Mouse (Mus musculus) urinary bladder, postnatal 36 days (tissue): ENCODE measurements around the gene Ehmt1.
A peak's percentile ranks its signal among the peaks of the same experiment; 100 is the strongest.

Experiments
- DNase-seq, 2 experiments: peaks; one replicate each; pipeline ENCODE4 v3.0.0; 2022; ENCODE audit warnings: low spot score in 2 of 2, mixed read lengths in 1 of 2

The Ehmt1 gene

DNA sequence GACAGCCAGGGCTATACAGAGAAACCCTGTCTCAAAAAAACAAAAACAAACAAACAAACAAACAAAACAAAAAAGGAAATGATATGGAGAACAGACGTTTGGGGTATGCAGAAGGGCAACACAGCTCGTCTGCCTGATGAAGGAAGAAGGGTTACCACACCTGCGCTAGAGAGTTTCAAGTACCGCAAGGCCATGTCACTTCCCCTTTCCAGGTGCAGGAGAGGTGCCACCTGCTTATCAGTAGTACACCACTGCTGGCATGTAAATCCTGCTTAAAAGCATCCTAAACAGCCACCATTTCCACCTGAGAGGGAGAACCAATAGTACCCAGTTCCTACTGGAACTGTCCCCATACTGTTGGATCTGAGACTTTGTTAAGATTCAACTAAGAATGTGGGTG, 113.8 kb downstream of the Ehmt1 start:
- DNase-seq = no peak

DNA sequence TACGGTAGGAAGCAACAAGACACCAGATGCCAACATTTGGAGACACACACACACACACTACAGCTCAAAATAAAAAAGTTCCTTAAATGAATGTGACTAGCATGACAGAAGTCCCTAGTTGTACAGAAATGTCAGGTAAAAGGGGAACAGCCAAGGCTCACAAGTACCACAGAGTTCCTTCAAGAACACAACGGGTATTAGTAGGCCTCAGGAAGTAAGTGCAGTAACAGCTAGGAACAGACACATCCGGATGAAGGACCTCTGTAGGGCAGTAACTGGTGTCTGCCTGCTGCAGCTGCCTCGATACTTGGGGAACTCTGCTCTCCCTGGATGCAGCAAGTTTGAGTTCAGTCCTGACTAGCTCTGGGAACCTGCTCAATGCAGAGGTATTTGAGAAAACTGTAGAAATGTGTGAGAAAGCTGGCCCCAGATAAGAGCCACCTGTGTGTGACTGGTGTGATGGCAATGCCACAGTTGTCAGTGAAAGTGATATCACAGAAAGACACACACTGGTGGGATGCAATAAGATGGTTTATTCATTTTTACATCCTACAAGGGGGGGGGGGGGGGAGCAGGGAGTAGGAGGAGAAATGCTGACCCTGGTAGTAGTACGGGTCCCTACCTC, 122.5 kb downstream of the Ehmt1 start:
- DNase-seq = no peak

DNA sequence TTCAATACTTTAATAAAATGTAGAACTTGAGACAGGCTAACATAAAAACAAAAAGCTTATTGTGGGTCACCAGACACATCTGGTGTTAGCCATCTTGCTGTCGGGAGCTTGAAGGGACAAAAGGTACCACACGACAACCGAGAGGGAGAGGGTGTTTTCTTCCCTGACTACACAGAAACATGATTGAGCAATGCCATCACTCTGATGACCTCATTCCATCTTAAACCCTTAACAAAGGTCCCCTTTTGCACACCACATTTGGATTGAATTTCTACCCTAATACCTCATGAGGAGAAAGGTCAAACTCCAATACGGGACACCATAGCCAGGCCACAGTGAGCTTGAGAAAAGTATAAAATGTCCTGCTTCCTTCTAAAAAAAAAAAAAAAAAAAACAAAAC, 132.2 kb downstream of the Ehmt1 start:
- no peak for DNase-seq

DNA sequence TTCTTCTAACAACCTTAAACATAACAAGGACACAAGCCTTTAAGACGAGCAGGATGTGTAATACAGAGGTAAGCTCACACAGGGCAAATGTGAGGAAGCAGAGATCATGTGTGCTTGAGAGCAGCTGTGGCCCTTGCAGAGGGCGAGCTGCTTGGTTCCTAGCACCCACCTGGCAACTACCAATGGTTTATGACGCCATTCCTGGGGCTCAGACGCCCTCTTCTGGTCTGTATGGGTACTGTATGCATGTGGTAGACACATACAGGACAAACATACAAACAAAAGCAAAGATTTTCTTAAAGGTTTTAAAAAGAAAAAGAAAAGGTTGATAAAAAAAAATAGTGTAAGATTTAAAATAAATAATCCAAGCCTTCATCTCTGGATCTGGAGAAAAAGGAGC, 138.2 kb downstream of the Ehmt1 start:
- DNase-seq = no peak

DNA sequence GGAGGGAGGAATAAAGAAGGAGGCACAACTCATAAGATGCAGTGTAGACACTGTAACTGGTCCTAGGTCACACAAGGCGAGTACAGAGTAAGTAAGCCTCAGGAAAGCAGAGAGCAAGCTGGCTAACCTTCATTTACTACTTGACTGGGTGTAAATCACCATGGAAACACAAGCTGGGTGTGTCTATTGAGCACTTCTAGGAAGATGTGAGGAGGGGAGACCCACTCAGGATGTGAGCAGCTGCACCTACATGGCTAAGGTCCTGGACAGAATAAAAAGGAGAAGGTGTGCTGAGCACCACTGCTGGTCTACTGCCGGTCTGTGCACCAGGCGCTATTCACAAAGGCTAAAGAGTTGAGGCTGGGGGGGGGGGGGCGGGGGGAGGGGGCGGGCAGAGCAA, 142.6 kb downstream of the Ehmt1 start:
- no peak for DNase-seq

DNA sequence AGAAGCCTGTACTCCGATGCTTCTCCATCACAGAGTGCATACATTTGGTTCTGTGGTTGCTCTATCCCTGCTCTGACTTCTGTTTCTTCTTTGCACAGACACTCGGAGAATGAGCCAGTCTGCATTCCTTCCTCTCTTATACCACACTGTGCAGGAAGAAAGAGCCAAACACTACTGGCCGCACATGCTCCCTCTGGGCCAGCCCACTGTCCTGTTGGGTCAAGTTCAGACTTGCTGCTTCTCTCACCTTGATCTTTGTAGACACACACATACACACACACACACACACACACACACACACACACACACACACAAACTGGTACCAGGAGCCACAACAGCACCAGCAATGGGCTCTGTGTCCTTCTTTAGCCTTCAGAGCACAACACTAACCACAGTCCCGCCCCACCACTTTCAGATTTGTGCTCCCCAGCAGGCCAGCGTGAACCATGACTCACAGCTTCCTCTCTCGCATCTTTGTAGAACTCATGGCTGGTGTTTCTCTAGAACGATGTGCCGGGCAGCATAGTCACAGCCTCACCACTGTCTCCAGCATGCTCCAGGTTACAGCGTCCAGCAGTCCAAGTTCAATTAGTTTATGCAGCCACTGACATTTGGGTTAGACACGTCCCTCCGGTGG, 143.3 kb downstream of the Ehmt1 start:
- no peak for DNase-seq

DNA sequence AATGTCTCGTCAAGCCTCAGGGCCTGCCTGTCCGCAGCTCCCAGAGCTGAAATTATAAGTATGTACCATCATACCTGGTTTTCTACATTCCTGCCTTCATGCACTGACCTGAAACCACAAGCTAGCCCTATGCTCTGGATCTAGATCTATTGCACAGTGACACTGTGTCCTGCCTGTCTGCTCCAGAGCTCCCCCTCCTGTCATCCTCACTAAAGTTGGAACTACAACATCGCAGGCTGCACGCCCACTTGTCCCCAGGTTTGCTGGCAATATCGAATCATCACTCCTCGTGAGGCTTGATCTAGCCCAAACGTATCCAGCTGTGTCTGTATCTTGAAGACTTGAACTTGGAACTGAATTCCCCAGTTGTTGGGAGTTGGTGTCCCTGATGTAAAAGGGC, 144.6 kb downstream of the Ehmt1 start:
- DNase-seq = no peak

DNA sequence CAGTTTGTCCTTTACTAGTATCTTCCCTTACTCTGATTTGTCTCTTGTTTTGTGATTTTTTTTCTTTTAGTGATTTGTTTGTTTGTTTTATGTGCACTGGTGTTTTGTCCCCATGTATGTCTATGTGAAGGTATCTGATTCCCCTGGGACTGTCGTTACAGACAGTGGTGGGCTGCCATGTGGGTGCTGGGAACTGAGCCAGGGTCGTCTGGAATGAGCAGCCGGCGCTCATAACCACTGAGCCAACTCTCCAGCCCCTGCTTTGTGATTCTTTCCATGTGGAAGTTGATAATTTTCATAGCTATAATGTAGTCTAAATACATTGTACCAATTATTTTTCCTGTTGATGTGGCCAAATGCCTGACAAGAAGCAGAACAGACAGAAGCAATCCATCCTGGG, 148.6 kb downstream of the Ehmt1 start:
- no peak for DNase-seq

DNA sequence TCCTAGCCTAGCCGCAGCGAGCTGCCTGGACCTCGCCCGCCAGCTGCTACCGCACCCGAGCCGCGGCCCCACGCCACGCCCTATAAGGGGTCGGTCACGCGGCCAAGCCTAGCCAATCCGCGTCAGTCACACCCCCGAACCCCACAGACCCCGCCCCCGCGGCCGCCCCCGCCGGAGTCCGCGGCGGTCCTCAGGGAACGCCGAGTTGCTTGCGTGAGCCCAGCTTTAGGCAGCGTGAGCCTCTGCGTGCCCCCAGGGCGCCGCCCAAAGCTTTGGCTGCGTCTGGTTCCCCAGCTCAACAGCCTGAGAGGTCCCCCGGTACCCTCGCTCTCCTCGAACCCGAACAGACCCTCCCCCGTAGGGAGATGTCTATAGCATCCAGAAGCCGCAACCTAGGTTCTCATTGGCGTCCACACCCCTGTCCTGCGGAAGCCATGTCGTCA, 156.3 kb downstream of the Ehmt1 start, which contains the start of gene Cacna1b:
Cacna1b (minus strand) TSS at position 38 of the 443 bp plus-strand sequence.
- DNase-seq = peak in 1 of 2 experiments; percentile 15

DNA sequence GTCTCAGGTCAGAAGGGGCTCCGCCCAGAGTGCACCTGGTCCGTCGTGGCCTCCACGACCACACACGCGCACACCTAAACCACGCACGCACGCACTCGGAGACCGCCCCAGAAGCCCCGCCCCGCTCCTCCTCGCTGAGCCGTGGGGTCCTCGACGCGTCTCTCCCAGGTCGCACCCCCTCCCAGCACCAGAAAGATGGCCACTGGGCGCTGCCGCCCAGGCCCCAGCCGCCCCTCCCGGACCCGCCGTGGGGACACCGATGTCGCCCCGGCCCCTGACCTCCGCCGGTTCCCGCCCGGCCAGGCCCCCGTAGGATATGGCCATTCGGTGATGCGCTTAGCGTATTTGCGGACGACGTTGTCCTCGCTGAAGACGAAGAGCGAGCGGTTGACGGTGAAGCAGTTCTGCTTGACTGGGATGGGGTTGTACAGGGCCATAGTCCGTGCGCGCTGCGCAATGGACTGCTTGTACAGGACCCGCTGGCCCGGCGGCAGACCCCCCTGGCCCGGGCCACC, 156.9 kb downstream of the Ehmt1 start:
- DNase-seq = no peak

DNA sequence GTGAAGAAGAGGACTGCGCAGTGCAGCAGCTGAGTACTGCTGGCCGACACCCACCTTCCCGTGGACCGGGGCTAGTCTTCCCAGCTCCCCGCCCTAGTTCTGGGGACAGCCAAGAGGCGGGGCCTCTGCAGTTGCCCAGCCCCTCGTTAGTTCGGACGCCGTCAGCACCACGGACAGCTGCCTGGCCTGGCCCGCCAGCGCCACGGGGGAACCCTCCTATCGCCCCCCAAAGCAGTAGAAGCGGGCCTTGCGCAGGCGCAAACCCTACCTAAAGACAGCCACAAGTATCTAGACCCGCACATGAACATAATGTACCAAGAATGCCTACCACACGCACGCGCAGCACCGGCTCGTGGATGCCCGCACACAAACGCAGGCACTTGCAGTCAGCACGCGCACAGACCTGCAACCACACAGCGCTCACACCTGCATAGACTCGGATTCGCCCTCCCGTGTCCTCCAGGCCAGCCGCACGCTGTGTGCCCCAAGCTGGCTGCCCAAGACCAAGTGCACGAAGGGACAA, 157.4 kb downstream of the Ehmt1 start:
- DNase-seq = peak in 1 of 2 experiments; percentile 15

DNA sequence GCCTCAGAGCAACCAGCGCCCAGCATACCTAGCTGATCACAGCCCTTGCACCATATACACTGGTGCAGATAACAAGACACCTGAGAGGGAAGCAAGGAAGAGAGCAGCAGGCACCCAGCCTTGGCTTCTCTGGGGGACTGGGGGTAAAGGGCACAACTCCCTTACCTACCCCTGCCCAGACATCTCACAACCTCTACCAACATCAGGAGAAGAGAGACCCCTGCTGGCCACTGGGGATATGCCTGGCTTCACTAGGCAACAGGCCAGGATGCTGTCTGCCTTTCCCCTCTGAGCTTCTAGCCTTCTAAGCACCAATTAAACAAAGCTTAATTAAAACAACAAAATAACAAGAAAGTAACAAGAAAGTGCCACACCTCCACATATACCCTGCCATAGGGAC, 164.1 kb downstream of the Ehmt1 start:
- DNase-seq = peak in 1 of 2 experiments; percentile 12

DNA sequence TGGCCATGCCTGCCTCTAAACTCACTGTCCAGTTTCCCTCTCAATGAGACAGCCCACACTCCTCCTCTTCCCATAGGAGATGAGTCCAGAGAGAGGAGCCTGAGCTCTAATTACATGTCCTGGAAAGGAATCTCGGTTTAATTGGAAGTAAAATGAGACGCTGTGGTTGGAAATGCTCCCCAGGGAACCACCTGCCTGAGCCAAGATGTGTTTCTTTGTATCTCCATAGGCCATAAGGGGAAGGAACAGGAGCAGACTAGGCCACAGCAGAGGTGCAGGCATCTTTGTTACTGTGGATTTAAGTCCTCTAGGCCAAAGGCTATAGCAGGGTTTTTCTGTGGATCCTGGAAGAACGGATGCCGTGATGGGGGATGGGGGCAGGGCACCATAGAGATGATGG, 166.8 kb downstream of the Ehmt1 start:
- DNase-seq = no peak

DNA sequence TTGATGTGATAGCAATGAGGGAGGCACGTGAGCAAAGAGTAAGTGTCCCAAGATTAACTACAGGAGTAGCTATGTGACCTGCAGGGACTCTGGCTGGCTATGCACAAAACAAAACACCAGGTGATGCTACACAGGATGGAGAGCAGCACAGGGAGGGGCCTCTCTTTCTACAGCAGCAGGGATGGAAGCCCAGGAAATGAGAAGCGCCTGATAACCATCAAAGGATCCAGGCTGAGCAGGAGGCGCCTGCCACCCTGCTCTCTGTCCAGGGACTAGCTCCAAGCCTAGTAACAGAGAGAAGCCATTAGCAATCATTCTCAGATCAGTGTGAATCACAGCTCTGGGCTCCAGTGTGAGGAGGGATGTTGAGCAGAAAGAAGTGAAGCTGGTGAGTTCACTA, 169.4 kb downstream of the Ehmt1 start:
- DNase-seq = no peak

DNA sequence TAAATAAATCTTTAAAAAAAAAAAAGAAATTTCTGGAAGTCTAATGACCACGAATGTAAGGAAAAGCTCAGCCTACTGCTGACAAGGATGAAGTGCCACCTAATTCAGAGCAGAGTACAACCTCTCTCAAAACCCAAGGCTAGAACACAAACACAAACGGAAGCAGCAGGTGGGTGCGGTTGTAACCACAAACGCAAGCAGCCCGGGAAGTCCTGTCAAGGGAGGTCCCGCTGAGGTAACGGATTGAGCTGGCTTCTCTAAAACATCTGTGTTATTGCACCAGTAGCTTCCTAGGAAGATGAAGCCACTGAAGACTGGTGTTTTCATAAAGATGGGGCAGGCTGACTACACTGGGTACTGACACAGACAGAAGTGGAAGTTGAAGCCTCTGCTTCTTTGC, 171.5 kb downstream of the Ehmt1 start:
- no peak for DNase-seq
